Mouse (Mus musculus): ENCODE results near the gene Scn10a. TPM values are rescaled to one million over a fixed set of nuclear protein-coding genes. Genes with fewer than 3 reads are reported as not detected.

Gene Scn10a
- total and polyA plus RNA-seq, 2 experiments: not detected

- no peaks in the 10 kb centered on the region for H3K79me2 ChIP-seq (ENCODE audit: control insufficient read depth, insufficient read depth, low read length)
- no peak overlapping the region for H3K27ac ChIP-seq (replicated peaks; ENCODE audit: insufficient read depth, low read depth, low read length)
- no peak for DNase-seq (ENCODE audit: extremely low read depth, low read depth, low spot score)
- no peak overlapping the region for H3K9ac ChIP-seq (ENCODE audit: low read depth, low read length)
- no peaks in the 10 kb centered on the region for H3K36me3 ChIP-seq (ENCODE audit: control insufficient read depth, insufficient read depth, low read length)
- no peaks in the 10 kb centered on the region for H3K4me1 ChIP-seq (ENCODE audit: control insufficient read depth, insufficient read depth, low read length)
- 71% methylated on average over 14 of the region's 14 CpGs for WGBS
- H3K4me3 ChIP-seq (ENCODE audit: insufficient read depth, low read depth, low read length): no peak overlapping the region
- TF ChIP-seq CTCF (IDR thresholded peaks at IDR 0.05; ENCODE audit: low read depth, low read length) (no peak), POLR2A (IDR thresholded peaks at IDR 0.05; ENCODE audit: extremely low read depth, insufficient read depth, low read length) (no peak)
- H3K27me3 ChIP-seq (ENCODE audit: control insufficient read depth, insufficient read depth, low read length): 0 out of 2 replicates have a peak, but pooled peaks cover 2% of the 10 kb centered on the region
These were observed 146.1 kb downstream of the Scn10a start for GRCm38 (mm10) chr9:119573009-119573408.

- H3K9ac ChIP-seq (ENCODE audit: low read depth, low read length): no peak overlapping the region
- no peaks in the 10 kb centered on the region for H3K36me3 ChIP-seq (ENCODE audit: control insufficient read depth, insufficient read depth, low read length)
- H3K4me3 ChIP-seq (ENCODE audit: insufficient read depth, low read depth, low read length): no peak overlapping the region
- H3K79me2 ChIP-seq (ENCODE audit: control insufficient read depth, insufficient read depth, low read length): no peaks in the 10 kb centered on the region
- H3K27ac ChIP-seq (replicated peaks; ENCODE audit: insufficient read depth, low read depth, low read length): no peak overlapping the region
- 0 out of 2 replicates have a peak, but pooled peaks cover 3% of the 10 kb centered on the region for H3K27me3 ChIP-seq (ENCODE audit: control insufficient read depth, insufficient read depth, low read length)
- no peak for DNase-seq (ENCODE audit: extremely low read depth, low read depth, low spot score)
- H3K4me1 ChIP-seq (ENCODE audit: control insufficient read depth, insufficient read depth, low read length): no peaks in the 10 kb centered on the region
- no peak for TF ChIP-seq POLR2A (IDR thresholded peaks at IDR 0.05; ENCODE audit: extremely low read depth, insufficient read depth, low read length)
- TF ChIP-seq CTCF (IDR thresholded peaks at IDR 0.05; ENCODE audit: low read depth, low read length): no peak
- WGBS: 12% methylated on average over 15 of the region's 15 CpGs
These were observed 147.7 kb downstream of the Scn10a start for GRCm38 (mm10) chr9:119571411-119571888.

DNA sequence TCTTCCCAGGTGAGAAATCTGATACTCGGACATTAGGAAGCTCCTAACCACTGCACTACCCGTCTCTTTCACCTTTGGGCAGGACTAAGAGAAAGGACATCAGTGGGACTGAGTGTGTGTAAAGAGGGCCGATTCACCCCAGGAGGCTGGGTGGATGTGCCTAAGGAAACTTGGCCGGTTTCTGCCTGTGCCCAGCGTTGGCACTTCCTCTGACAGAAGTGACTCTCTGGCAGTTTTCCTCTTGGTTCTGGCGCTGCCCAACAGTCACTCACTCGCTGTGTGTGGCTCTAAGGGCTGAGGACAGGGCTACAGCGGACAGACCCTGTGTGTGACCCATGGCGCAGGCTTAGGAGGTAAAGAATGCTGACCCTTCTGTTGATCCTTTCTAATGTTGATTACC, 148.5 kb downstream of the Scn10a start:
- WGBS: 29% methylated on average over 9 of the region's 9 CpGs
- no peaks in the 10 kb centered on the region for H3K79me2 ChIP-seq (ENCODE audit: control insufficient read depth, insufficient read depth, low read length)
- H3K9ac ChIP-seq (ENCODE audit: low read depth, low read length): no peak overlapping the region
- no peak overlapping the region for H3K4me3 ChIP-seq (ENCODE audit: insufficient read depth, low read depth, low read length)
- H3K36me3 ChIP-seq (ENCODE audit: control insufficient read depth, insufficient read depth, low read length): no peaks in the 10 kb centered on the region
- H3K27me3 ChIP-seq (ENCODE audit: control insufficient read depth, insufficient read depth, low read length): 0 out of 2 replicates have a peak, but pooled peaks cover 5% of the 10 kb centered on the region
- no peaks in the 10 kb centered on the region for H3K4me1 ChIP-seq (ENCODE audit: control insufficient read depth, insufficient read depth, low read length)
- H3K27ac ChIP-seq (replicated peaks; ENCODE audit: insufficient read depth, low read depth, low read length): no peak overlapping the region
- TF ChIP-seq POLR2A (IDR thresholded peaks at IDR 0.05; ENCODE audit: extremely low read depth, insufficient read depth, low read length) (no peak), CTCF (IDR thresholded peaks at IDR 0.05; ENCODE audit: low read depth, low read length) (no peak)
- no peak for DNase-seq (ENCODE audit: extremely low read depth, low read depth, low spot score)

- 0 out of 2 replicates have a peak, but pooled peaks cover 5% of the 10 kb centered on the region for H3K27me3 ChIP-seq (ENCODE audit: control insufficient read depth, insufficient read depth, low read length)
- 81% methylated on average over 8 of the region's 8 CpGs for WGBS
- no peak for TF ChIP-seq CTCF (IDR thresholded peaks at IDR 0.05; ENCODE audit: low read depth, low read length)
- TF ChIP-seq POLR2A (IDR thresholded peaks at IDR 0.05; ENCODE audit: extremely low read depth, insufficient read depth, low read length): no peak
These were observed 150.4 kb downstream of the Scn10a start for GRCm38 (mm10) chr9:119568732-119569131.

GRCm38 (mm10) chr9:119567800-119568199, 151.3 kb downstream of the Scn10a start:
- WGBS: 81% methylated on average over 5 of the region's 5 CpGs
- H3K4me1 ChIP-seq (ENCODE audit: control insufficient read depth, insufficient read depth, low read length): no peaks in the 10 kb centered on the region
- TF ChIP-seq POLR2A (IDR thresholded peaks at IDR 0.05; ENCODE audit: extremely low read depth, insufficient read depth, low read length) (no peak), CTCF (IDR thresholded peaks at IDR 0.05; ENCODE audit: low read depth, low read length) (no peak)
- H3K9ac ChIP-seq (ENCODE audit: low read depth, low read length): no peak overlapping the region
- H3K79me2 ChIP-seq (ENCODE audit: control insufficient read depth, insufficient read depth, low read length): no peaks in the 10 kb centered on the region
- no peak overlapping the region for H3K4me3 ChIP-seq (ENCODE audit: insufficient read depth, low read depth, low read length)
- no peak overlapping the region for H3K27ac ChIP-seq (replicated peaks; ENCODE audit: insufficient read depth, low read depth, low read length)
- H3K27me3 ChIP-seq (ENCODE audit: control insufficient read depth, insufficient read depth, low read length): 0 out of 2 replicates have a peak, but pooled peaks cover 5% of the 10 kb centered on the region
- DNase-seq (ENCODE audit: extremely low read depth, low read depth, low spot score): no peak
- H3K36me3 ChIP-seq (ENCODE audit: control insufficient read depth, insufficient read depth, low read length): no peaks in the 10 kb centered on the region

More at GRCm38 (mm10) chr9:119568732-119569131, 150.4 kb downstream of the Scn10a start:
- Histone ChIP-seq H3K4me3 (ENCODE audit: insufficient read depth, low read depth, low read length) (no peak overlapping the region), H3K4me1 (ENCODE audit: control insufficient read depth, insufficient read depth, low read length) (no peaks in the 10 kb centered on the region), H3K79me2 (ENCODE audit: control insufficient read depth, insufficient read depth, low read length) (no peaks in the 10 kb centered on the region), H3K9ac (ENCODE audit: low read depth, low read length) (no peak overlapping the region), H3K36me3 (ENCODE audit: control insufficient read depth, insufficient read depth, low read length) (no peaks in the 10 kb centered on the region), H3K27ac (replicated peaks; ENCODE audit: insufficient read depth, low read depth, low read length) (no peak overlapping the region)
- no peak for DNase-seq (ENCODE audit: extremely low read depth, low read depth, low spot score)

- no peak for DNase-seq (ENCODE audit: extremely low read depth, low read depth, low spot score)
These were observed 152.9 kb downstream of the Scn10a start for GRCm38 (mm10) chr9:119566214-119566613.

More at GRCm38 (mm10) chr9:119566214-119566613, 152.9 kb downstream of the Scn10a start:
- H3K27ac ChIP-seq (replicated peaks; ENCODE audit: insufficient read depth, low read depth, low read length): no peak overlapping the region
- H3K79me2 ChIP-seq (ENCODE audit: control insufficient read depth, insufficient read depth, low read length): no peaks in the 10 kb centered on the region
- no peaks in the 10 kb centered on the region for H3K36me3 ChIP-seq (ENCODE audit: control insufficient read depth, insufficient read depth, low read length)
- no peak for TF ChIP-seq CTCF (IDR thresholded peaks at IDR 0.05; ENCODE audit: low read depth, low read length)
- no peak for TF ChIP-seq POLR2A (IDR thresholded peaks at IDR 0.05; ENCODE audit: extremely low read depth, insufficient read depth, low read length)
- H3K27me3 ChIP-seq (ENCODE audit: control insufficient read depth, insufficient read depth, low read length): 0 out of 2 replicates have a peak, but pooled peaks cover 5% of the 10 kb centered on the region
- no peaks in the 10 kb centered on the region for H3K4me1 ChIP-seq (ENCODE audit: control insufficient read depth, insufficient read depth, low read length)
- no peak overlapping the region for H3K9ac ChIP-seq (ENCODE audit: low read depth, low read length)
- 22% methylated on average over 10 of the region's 10 CpGs for WGBS
- H3K4me3 ChIP-seq (ENCODE audit: insufficient read depth, low read depth, low read length): no peak overlapping the region

Data from liver, adult 2 months (tissue).